Mouse (Mus musculus): ENCODE data around the gene Rrp15.
"Not testable (repeated sequence)": the region's sequence is repeated elsewhere in the genome, so short reads cannot be mapped to it uniquely, and the experiment has no call there.

Rrp15 gene

DNA sequence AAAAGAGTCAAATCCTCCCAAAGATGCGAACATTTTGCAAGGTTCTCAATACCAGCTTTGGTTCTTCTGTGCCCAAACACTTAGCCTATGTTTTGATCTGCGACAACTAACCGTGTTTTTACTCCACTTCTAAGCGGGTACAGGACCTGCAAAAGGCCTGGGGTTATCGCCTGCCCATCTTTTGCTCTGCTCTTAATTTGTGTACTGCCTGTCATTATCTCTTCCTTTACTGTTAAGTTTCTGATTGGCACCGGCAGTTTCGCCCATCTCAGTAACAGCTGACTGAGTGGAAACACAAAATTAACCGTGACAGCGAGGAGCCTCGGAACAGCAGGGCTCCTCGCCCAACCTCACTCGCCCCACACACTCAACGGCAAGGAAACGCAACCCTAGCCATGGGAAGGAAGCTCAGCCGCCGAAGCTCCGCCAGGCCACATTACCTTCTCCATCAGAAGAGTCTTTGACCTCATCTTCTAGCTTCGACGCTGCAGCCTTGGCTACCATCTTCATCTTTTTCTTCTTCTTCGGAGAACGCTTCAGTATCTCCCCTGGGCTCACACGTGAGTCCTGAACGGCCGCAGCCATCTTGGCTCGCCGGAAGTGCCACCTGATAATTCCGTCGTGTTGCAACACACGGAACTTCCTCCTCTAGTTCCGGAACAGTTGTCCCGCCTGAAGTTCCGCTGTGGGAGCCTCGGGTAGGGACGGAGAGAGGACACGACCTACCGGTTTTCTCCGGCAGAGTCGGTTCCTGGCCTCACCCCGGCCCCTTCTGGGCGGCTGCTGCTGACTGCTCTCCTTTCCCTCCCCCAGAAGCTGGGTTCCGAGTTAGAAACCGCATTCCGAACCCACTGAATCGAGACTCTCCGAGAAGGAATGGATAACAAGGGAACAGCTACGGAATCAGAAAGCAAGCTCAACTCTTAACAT lies at the start of gene Rrp15:
Gene Rrp15, minus strand, starts transcription at position 635 of the 930 bp plus-strand sequence.
- DNase-seq, result peak; percentile 57 to 66

DNA sequence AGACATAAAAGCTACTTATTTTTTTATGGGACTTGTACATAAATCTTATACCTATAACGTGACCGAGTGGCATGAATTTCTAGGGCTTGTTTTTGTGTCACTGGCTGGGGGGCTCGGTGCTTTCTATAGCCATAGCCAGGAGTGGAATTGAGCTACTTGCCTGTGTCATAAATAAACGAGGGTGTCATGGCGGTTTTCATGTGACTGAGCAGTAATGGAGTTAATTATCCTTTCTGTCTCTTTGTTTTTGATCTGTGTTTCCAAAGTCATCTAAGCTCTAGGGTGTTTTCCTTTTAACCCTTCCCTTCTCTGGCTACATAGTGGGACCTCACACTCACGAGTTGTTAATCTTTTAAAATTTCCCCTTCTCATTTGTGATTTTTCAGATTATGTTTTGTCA lies 48.8 kb upstream of the Rrp15 start:
- DNase-seq, result no peak

DNA sequence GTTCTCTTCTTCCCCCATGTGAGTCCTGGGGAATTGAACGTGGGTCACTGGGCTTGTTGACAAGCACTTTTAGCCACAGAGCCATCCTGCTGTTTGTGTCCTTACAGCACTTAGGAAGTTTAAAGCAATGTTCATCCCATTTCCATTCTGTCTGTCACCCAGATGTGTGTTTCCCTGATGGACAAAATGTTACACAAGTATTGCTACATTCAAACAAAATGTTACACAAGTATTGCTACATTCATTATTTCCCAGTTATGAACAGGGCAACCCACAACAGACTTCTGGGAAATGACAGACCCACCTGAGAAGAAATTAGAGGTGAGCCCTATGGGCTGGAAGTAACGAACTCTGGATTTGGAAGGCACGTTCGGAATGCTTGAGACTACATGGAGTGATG lies 36.2 kb upstream of the Rrp15 start:
- DNase-seq, result no peak

DNA sequence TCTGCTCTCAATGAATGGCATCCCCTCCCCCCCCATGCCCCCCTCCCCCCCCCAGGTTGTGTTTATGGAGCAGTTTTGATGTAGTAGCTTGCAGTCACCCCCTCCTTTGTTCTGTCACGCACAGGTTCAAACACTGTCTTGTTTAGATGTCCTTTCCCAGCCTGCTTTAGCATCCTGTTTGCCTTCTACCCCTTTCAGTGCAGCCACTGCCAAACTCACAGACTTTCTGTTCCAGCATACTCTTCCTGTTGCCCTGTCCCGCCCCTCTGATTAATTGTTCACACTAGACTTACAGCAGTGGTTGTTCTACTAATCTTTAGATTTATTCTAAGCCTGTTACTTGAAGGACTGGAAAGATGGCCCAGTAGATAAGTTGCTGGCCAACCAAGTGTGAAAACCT lies 31.7 kb upstream of the Rrp15 start:
- DNase-seq, result no peak

DNA sequence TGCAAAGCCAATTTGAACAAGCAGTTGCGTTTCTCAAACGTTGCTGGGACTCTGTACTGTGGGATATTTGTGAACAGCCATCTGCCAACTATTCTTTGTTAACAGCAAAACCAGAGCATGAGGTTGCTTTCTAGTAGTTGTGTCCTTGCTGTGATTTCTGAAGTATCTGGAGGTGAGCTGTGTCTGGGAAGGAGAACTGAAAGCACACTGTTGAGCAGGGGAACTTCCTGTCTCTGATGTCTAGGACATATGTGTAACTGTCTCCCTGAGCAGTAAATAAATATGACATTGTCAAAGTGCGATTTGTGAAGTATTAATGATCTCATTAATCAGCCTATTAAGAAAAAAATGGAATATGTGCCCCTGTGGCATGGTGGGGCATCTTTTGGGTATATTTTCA lies 24.0 kb upstream of the Rrp15 start:
- no peak for DNase-seq

DNA sequence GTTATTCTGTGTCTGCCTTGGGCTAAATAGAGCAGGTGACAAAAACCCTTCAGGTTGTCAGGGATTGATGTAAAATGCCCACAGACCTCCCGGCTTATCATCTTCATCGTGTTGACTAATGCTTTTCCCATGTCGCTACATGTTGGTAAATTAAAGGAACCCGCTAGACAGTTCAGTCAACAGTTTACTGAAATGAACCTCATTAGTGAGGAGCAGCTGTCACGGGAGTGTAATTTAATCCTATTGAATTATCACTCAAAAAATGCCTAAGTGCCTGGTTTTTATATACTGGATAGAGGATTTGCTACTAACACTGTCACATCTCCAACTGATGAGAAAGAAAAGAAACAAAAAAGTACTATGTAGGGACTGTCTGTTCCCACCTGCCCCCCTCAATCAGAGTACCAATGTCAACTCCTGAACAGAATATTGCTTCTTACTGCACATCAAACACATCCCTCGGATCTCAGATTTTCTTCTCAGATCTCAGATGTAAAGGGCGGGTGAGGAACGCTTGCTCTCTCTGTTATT lies 23.5 kb upstream of the Rrp15 start:
- no peak for DNase-seq

DNA sequence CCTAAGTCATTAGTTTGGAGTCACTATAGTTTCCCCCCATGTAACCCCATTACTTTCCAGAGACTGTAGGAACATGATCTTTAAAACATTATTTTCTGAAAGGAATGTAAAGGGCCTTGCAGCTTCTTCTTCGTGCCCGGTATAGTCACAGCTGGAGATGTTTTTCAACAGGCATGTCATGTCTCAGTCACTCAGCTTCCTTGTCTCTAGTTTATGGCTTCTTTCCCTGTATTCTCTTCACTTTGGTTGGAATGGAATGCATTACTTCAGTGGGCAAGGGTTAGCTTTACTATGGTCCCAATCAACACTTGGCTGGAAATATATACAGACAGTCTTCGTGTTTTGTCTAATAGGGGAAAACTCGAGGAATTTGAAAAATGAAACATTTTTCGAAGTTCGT lies 22.8 kb upstream of the Rrp15 start:
- no peak for DNase-seq

DNA sequence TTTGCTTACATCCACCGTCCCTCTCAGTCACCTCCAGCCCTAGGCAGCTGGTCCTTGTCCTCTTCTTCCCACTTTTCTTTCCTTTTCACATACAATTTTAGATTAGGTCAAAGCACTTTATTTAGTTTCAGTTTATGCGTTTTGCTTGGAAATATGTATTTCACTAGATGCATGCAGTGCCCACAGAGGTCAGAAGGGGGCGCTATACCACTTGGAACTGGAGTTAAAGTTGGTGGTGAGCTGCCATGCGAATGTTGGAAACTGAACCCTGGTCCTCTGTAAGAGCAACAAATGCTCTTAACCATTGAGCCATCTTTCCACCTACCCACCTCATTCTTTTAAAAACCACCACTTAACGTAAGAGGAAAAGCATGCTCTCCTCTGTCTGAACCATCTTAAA lies 21.5 kb upstream of the Rrp15 start:
- no peak for DNase-seq

DNA sequence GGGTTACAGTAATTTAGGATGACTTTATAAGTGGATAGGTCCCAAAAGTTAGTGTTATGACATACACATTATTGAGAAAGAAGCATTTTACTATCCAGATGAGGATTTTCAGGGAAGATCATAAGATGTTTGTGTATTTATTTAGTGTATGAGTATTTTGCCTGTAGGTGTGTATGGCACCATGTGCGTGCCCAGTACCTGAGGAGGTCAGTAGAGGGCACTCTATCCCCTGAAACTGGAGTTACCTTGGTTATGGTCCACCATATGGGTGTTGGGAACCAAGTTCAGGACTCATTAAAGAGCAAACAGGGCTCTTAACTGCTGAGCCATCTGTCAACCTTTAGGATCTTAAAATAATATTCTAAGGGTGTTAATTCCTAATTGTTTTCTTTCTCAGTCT lies 19.2 kb upstream of the Rrp15 start:
- no peak for DNase-seq

DNA sequence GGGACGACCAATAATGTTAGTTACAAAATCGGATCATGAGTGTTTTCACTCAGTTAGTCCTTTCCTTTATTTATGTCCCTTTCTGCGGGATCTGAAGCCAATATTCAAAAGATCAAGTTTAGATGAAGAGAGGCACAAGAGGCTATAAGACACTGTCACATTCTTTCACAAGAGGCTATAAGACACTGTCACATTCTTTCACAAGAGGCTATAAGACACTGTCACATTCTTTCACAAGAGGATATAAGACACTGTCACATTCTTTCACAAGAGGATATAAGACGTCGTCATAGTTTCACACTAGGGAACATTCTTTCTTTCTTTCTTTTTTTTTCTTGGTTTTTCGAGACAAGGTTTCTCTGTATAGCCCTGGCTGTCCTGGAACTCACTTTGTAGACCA lies 14.3 kb upstream of the Rrp15 start:
- DNase-seq, result not testable (repeated sequence)

DNA sequence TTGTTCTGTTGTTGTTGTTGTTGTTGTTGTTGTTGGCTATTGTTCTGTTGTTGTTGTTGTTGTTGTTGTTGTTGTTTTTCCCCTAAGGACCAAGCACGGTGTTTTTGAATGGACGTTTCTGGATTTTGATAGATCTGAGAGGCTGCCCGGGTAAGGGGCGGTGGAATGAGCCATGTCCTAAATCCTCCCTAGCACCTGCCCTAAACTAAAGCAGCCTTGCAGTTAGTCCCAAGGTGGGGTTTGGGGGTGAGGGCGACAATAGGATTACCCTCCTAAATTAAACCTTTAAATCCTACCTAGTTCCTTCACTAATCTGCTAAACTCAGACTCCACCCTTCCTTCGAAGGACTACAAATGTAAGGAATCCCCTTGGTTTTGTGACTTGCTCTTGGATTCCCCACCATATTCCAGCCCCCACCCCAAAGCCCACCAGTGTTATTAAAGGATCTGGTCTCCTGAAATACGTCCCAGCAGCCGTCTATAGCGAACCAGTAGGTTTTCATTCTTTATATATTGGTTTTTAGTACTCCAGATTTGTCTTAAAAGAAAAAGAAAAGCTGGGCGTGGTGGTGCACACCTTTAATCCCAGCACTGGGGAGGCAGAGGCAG lies 621 bp upstream of the Rrp15 start:
- DNase-seq, result no peak

DNA sequence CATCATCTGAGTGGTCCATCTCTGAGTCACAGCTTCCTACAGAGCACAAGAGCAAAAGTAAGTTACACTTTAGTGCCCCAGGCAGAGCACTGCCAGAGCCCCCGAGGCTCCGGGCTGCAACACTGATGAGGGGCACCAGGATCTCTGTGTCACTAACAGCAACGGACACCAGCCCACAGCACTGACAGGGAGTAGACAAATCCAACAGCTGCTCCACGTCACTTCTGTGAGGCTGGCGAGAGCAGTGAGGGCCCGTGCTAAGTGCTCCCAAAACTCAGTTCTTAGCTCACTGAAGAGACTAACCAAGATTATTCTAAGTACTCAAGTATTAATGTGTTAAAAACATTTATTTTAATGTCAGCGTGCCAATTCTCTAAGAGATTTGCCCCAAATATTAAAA lies 9.3 kb downstream of the Rrp15 start:
- DNase-seq, result no peak

DNA sequence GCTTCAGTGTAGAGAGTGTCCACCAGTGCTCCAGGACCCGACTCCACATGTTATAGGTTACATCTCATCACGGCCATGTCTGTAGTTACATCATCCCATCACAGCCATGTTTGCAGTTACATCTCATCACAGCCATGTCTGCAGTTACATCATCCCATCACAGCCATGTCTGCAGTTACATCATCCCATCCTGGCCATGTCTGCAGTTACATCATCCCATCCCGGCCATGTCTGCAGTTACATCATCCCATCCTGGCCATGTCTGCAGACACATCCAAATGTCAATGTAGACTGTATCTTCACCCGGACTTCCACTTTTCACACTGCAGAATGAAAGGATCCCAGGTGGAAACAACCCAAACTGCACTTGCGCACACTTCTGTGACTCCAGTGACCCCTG lies 13.6 kb downstream of the Rrp15 start:
- no peak for DNase-seq

DNA sequence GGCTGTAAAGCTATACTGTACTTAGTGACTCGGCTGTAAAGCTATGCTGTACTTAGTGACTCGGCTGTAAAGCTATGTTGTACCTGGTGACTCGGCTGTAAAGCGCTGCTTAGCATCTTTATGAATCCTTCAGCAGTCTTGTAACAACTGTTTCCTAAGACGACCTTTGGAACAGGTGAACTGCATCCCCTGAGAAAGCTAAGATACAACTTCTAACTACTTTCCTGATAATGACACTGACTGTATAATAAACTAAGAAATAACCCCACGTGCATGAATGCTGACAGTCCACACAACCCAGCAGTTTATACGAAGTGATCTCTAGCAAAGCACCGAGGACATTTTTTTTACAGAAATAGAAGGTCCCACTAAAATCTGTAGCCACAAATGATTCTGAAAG lies 16.1 kb downstream of the Rrp15 start:
- no peak for DNase-seq

DNA sequence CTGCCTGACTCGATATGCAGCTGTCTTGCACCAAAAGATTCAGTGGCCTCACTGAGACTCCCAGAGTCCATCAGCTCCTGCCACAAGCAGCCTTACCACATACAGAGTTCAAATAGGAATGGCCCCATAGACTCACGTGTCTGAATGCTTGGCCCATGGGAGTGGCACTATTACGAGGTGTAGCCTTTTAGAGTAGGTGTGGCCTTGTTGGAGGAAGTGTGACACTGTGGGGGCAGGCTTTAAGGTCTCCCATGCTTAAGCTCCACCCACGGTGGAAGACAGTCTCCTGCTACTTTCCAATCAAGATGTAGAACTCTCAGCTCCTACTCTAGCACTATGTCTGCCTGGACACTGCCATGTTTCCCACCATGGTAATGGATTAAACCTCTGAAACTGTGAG lies 20.4 kb downstream of the Rrp15 start:
- DNase-seq, result no peak

DNA sequence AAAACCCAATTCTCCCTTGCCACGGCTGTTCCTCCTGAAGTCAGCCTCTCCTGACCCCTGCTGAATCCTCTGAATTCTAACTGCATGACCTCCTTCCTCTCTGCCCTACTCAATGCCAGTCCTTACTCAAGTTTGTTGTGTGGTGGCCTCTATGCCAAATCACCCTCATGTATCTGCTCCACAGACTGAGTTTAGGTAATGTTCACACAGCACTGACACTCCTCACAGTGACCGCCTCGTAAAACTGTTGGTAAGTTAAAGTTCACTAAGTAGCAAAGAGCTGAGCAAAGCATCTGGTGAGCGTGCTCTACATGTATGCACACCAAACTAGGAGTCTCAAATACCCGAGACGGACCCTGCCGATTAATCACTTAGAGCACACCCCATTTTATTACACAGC lies 23.0 kb downstream of the Rrp15 start:
- no peak for DNase-seq

DNA sequence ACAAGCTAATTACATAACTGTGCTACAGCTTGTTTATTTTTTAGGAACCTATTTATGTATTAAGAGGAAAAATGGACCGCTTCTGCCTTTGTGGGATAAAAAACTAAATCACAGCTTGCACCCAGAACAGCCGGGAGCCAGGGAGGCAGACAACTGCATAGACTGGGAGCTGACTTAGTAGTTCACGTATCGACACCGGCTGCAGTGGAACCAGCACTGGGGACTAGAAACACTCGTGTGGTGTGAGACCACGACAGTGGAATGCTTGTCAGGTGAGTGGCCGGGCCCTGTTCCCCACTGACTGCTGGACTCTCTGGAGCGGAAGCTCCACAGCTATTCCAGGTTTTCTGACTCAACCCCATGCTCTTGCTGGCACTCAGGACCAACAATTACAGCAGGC lies 26.9 kb downstream of the Rrp15 start:
- DNase-seq, result no peak

DNA sequence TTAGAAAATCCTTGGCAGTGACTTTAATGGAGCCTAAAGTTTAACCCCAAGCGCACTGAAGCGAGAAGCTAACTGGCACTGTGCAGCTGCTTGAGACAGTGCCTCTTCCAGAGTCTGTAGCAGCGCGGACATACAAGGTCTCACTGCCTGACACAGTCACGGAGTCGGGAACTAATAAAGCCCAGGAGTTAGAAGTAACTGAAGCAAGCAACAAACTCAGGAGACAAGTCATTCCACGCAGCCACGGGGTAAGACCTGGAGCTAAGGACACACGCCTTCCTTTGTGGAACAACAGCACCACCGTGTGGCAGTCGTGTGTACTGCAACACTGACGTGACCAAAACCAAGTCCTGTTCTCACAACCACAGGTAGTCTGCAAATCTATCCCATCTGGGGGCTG lies 27.3 kb downstream of the Rrp15 start:
- peak; percentile 18 to 30 for DNase-seq

DNA sequence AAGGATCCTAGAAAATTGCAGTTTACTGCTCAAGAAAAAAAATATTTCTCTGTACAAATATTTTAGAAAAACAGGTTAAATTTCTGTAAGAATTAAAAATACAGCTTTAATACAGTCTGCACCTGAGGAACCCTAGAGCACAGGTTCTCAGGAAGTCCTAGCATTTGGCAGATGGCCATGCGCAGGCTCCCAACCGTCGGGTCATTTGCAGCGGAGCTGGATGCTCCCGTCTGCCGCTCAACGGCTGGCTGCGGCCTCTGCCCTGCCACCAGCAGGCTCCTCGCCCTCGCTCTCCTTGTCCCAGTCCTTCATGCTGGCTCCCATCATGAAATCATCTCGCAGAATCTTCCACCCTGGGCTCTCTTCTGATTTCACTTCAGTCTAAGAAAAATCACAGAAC lies 28.0 kb downstream of the Rrp15 start:
- no peak for DNase-seq

DNA sequence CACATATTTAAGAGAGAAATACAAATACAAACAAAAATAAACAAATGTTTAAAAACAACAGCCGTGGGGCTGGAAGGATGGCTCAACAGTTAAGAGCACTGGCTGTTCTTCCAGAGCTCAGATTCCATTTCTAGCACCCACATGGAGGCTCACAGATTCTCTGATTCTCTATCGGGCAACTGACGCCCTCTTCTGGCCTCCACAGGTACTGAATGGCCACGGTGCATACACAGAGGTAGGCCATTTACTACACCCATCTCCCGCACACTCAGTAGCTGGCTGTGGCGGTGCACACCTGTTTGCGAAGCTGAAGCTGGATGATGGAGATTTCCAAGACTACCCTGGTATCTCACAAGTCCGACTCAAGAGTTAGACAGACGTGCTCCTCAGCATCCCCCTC lies 29.4 kb downstream of the Rrp15 start:
- no peak for DNase-seq

DNA sequence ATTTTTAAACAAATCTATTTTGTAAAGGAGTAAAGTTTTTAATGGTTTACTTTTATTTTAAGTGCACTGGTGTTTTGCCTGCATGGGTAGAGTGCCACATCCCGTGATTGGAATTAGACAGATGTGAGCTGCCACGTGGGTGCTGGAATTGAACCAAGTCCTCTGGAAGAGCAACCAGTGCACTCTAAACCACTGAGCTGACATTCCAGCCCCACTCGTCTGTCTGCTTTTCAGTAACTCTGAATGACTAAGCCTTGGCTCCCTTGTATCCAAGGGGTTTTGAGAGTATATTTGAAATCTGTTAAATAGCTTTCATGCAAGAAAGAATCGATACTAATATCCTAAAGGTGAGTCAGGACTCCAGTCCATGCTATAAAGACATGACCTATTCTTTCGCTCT lies 30.3 kb downstream of the Rrp15 start:
- DNase-seq, result no peak

DNA sequence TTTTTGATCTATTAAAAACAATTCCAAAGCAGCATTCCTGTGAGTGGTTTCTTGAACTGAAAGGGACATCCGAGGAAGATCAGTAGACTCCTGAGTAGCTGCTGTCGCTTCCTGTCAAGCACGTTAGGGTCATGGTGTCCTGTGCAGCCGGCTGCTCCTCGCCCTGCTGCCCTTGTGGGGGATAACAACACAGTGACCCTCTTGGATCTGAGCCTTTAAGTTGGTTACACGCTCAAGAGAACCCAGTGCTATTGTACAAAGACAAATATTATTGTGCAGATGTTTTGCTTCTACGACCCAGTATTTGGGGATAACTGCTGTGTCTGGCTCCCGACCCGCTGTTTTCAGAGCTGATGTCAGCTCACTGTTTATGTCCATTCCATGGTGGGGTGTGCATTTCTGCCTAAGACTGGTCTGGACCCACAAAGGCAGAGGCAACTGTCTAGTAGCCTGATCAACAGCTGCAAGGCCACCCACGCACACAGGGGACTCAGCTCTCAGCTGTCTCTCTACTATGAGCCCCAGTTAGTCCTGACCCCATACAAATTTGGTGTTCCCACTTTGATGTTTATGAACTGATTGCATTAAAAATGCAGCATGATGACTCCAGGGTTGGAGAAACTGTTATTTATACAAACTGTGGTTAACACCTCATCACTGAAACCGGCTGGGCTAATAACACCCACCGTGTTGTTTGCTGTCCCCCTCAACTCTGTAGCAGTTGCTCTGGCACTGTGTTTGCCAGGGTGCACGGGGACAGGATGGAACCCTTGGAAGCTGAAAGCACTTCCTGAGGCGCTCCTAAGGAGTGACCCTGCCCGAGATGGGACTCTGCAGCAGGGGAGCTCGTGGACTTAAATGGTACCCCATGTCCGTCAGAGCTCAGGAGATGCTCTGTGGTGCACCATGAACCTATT lies 33.9 kb downstream of the Rrp15 start:
- DNase-seq, result no peak

DNA sequence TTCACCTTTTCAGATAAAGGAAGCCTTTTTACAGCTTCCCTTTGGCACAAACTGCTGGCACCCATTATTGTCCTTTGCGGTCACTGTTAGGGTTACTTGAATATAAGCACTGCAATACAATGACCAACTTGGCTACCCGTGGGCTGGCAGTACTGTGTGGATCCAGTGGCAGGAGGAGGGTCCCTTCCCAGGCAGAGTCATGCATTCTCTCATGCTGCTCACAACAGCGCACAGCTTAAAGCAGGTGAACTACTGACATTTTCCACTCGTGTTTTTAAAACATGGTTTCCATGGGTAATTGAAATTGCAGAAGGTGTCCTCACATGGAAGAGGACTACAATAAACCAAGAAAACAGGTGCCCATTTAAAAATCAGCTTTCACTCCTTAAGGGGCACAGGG lies 34.9 kb downstream of the Rrp15 start:
- DNase-seq, result no peak

Measured in thymus, adult 18-20 months (tissue).